Mouse (Mus musculus) limb, embryonic 13.5 days (tissue): ENCODE measurements around the gene 4930503B20Rik. TPM values are rescaled to one million over a fixed set of nuclear protein-coding genes. Genes with fewer than 3 reads are reported as not detected.

Experiments used
- ATAC-seq: fragments of 200-750 bp; cut with Nextera tagmentation; 2 replicates; pipeline ENCODE4 v1.8.0; 2017; ENCODE audit warnings: low read depth, moderate number of reproducible peaks, moderate TSS enrichment; ENCODE audit not compliant: low FRiP score
- H3K27ac ChIP-seq: fragments of 300-500 bp; sonication (generic); 2 replicates; pipeline ENCODE4 v1.5.1; 2015; ENCODE audit warnings: inconsistent platforms, mild to moderate bottlenecking, moderate library complexity
- H3K27me3 ChIP-seq: fragments of 300-500 bp; sonication (generic); 2 replicates; pipeline ENCODE4 v1.6.1; 2015; ENCODE audit warnings: mild to moderate bottlenecking, inconsistent platforms
- H3K36me3 ChIP-seq: fragments of 300-500 bp; sonication (generic); 2 replicates; pipeline ENCODE4 v1.6.1; 2015; ENCODE audit warnings: inconsistent platforms, mild to moderate bottlenecking, moderate library complexity
- H3K4me1 ChIP-seq: fragments of 300-500 bp; sonication (generic); 2 replicates; pipeline ENCODE4 v1.6.1; 2015; ENCODE audit warnings: inconsistent platforms
- H3K4me2 ChIP-seq: fragments of 300-500 bp; sonication (generic); replicated peaks from 2 replicates; pipeline ENCODE4 v1.6.1; 2015; ENCODE audit warnings: inconsistent platforms, mild to moderate bottlenecking, moderate library complexity
- H3K4me3 ChIP-seq: fragments of 300-500 bp; sonication (generic); 2 replicates; pipeline ENCODE4 v1.5.1; 2015; ENCODE audit warnings: moderate library complexity, mild to moderate bottlenecking, inconsistent platforms
- H3K9ac ChIP-seq: fragments of 300-500 bp; sonication (generic); 2 replicates; pipeline ENCODE4 v1.6.1; 2015; ENCODE audit warnings: mild to moderate bottlenecking, inconsistent platforms
- H3K9me3 ChIP-seq: fragments of 300-500 bp; sonication (generic); 2 replicates; pipeline ENCODE4 v1.6.1; 2016; ENCODE audit warnings: inconsistent platforms
- WGBS: fragments of 180-500 bp; shearing (Covaris S2); methylation state at CpG from one replicate; pipeline ENCODE4 v1.1.7; 2015; 5-methylcytosine and 5-hydroxymethylcytosine counted together
- polyA plus RNA-seq: library from polyadenylated mRNA; unstranded; fragments of >200 nt; fragmentation: Nextera tagmentation; extraction: Ambion mirVana; gene quantifications from 2 replicates; pipeline ENCODE4 v1.2.1, GENCODE M21; 2015

Gene 4930503B20Rik
- polyA plus RNA-seq, 1 experiment from 2014 or later, result not detected

DNA sequence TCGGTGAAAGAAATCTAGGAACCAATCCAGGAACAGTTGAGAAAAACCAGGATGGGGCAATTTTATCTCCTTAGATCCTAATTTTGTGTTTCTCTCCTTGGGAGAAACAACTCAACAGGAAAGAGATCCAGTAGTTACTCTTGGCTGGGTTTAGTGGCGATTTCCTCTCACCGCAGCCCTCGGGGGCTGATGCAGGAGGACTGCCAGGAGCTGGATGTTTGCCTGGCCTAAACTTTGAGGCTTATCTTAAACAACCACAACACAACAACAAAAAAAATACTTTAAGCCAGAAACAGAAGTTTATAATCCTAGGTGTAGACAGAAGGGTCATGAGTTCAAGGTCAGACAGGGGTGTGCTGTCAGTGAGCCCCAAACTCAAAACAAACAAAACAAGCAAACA lies 39.3 kb downstream of the 4930503B20Rik start:
- ATAC-seq, result no peak
- H3K9ac ChIP-seq, result no peak overlapping the region
- no peak overlapping the region for H3K27ac ChIP-seq
- H3K4me3 ChIP-seq, result no peak overlapping the region
- no peaks in the 10 kb centered on the region for H3K9me3 ChIP-seq
- 79% methylated on average over 4 of the region's 4 CpGs for WGBS
- H3K4me2 ChIP-seq, result no peak overlapping the region
- H3K4me1 ChIP-seq, result no peaks in the 10 kb centered on the region
- H3K27me3 ChIP-seq, result no peaks in the 10 kb centered on the region
- H3K36me3 ChIP-seq, result no peaks in the 10 kb centered on the region

GRCm38 (mm10) chr3:146611261-146611660 lies 39.9 kb downstream of the 4930503B20Rik start:
- H3K27ac ChIP-seq, result no peak overlapping the region
- no peaks in the 10 kb centered on the region for H3K36me3 ChIP-seq
- no peaks in the 10 kb centered on the region for H3K4me1 ChIP-seq
- no peak for ATAC-seq
- no peaks in the 10 kb centered on the region for H3K27me3 ChIP-seq
- H3K4me3 ChIP-seq, result no peak overlapping the region
- no peaks in the 10 kb centered on the region for H3K9me3 ChIP-seq
- 85% methylated on average over 4 of the region's 4 CpGs for WGBS
- no peak overlapping the region for H3K9ac ChIP-seq
- no peak overlapping the region for H3K4me2 ChIP-seq

DNA sequence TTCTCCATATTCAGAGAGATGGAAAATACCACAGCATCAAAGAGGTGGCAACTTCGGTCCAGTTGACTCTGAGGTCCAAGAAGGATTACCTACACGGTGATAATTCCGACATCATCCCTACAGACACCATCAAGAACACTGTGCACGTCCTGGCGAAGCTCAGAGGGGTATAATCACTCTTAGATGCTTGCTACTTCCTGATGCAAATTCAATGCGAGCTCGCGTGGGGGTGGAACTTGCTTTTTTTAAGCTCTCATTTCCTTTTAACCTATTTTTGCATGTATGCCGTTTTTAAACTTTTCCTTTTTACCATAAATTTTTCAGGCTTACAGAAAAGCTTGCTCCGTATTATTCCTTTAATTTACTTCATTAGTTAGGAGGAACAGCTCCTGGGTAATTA lies 40.8 kb downstream of the 4930503B20Rik start:
- H3K36me3 ChIP-seq, result no peaks in the 10 kb centered on the region
- no peak overlapping the region for H3K27ac ChIP-seq
- H3K9me3 ChIP-seq, result no peaks in the 10 kb centered on the region
- no peak overlapping the region for H3K4me3 ChIP-seq
- ATAC-seq, result no peak
- H3K4me1 ChIP-seq, result no peaks in the 10 kb centered on the region
- H3K9ac ChIP-seq, result no peak overlapping the region
- WGBS, result 78% methylated on average over 10 of the region's 10 CpGs
- H3K27me3 ChIP-seq, result no peaks in the 10 kb centered on the region
- H3K4me2 ChIP-seq, result no peak overlapping the region

GRCm38 (mm10) chr3:146607368-146607767 lies 43.7 kb downstream of the 4930503B20Rik start:
- H3K27me3 ChIP-seq, result no peaks in the 10 kb centered on the region
- H3K27ac ChIP-seq, result no peak overlapping the region
- H3K36me3 ChIP-seq, result no peaks in the 10 kb centered on the region
- ATAC-seq, result no peak
- H3K4me2 ChIP-seq, result no peak overlapping the region
- no peak overlapping the region for H3K4me3 ChIP-seq
- no peaks in the 10 kb centered on the region for H3K4me1 ChIP-seq
- no peak overlapping the region for H3K9ac ChIP-seq
- WGBS, result 35% methylated on average over 1 of the region's 1 CpGs
- H3K9me3 ChIP-seq, result no peaks in the 10 kb centered on the region

- Histone ChIP-seq H3K27me3 (no peaks in the 10 kb centered on the region), H3K4me1 (no peaks in the 10 kb centered on the region), H3K4me3 (no peak overlapping the region), H3K27ac (no peak overlapping the region), H3K4me2 (no peak overlapping the region), H3K9me3 (no peaks in the 10 kb centered on the region), H3K9ac (no peak overlapping the region), H3K36me3 (no peaks in the 10 kb centered on the region)
- WGBS, result 80% methylated on average over 9 of the region's 9 CpGs
- no peak for ATAC-seq
These were observed 46.5 kb downstream of the 4930503B20Rik start for GRCm38 (mm10) chr3:146604647-146605046.

- no peaks in the 10 kb centered on the region for H3K27me3 ChIP-seq
- 92% methylated on average over 3 of the region's 3 CpGs for WGBS
- no peaks in the 10 kb centered on the region for H3K9me3 ChIP-seq
- H3K9ac ChIP-seq, result no peak overlapping the region
- H3K4me3 ChIP-seq, result no peak overlapping the region
- H3K4me1 ChIP-seq, result no peaks in the 10 kb centered on the region
- no peak for ATAC-seq
- H3K4me2 ChIP-seq, result no peak overlapping the region
- no peaks in the 10 kb centered on the region for H3K36me3 ChIP-seq
- H3K27ac ChIP-seq, result no peak overlapping the region
These were observed 48.6 kb downstream of the 4930503B20Rik start for GRCm38 (mm10) chr3:146602531-146602930.

- H3K36me3 ChIP-seq, result no peaks in the 10 kb centered on the region
- H3K4me1 ChIP-seq, result no peaks in the 10 kb centered on the region
- H3K9me3 ChIP-seq, result no peaks in the 10 kb centered on the region
- no peak for ATAC-seq
- H3K4me3 ChIP-seq, result no peak overlapping the region
- no peak overlapping the region for H3K27ac ChIP-seq
- no peak overlapping the region for H3K4me2 ChIP-seq
- H3K9ac ChIP-seq, result no peak overlapping the region
- 94% methylated on average over 2 of the region's 2 CpGs for WGBS
- no peaks in the 10 kb centered on the region for H3K27me3 ChIP-seq
These were observed 49.9 kb downstream of the 4930503B20Rik start for GRCm38 (mm10) chr3:146601205-146601604.

DNA sequence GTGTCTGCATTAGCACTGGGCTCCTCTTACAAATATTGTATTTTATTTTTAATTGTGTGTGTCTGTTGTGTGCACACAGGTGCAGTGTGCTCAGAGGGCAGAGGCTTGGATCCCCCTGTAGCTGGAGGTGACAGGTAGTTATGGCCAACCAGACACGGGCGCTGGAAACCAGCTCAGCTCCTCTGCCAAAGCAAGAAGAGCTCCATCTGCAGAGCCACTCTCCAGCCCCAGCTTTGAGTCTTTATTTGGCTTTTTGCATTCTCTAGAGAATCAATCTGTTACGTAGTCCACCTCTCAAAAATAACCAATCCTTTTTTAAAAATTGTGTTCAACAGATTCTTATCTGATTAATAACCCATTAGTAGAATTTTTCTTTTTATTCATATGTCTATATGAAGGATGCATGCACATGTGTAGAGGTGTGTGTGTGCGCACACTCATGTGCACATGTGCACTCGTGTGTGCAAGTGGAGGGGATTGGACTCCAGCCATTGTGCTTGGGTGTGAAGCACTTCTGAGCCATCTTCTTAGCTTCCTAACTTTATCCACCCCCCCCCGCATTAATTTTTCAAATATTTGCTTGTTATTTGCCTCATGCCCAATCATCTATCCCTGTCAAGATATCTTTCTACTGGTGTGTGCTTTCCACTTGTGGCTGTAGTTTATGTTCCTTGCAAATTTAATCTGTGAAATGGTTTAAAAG lies 51.8 kb downstream of the 4930503B20Rik start:
- H3K9me3 ChIP-seq, result no peaks in the 10 kb centered on the region
- no peaks in the 10 kb centered on the region for H3K4me1 ChIP-seq

GRCm38 (mm10) chr3:146598411-146598810 lies 52.7 kb downstream of the 4930503B20Rik start:
- Histone ChIP-seq H3K27me3 (no peaks in the 10 kb centered on the region), H3K36me3 (no peaks in the 10 kb centered on the region), H3K9ac (no peak overlapping the region), H3K9me3 (no peaks in the 10 kb centered on the region), H3K4me3 (no peak overlapping the region), H3K4me1 (no peaks in the 10 kb centered on the region), H3K27ac (no peak overlapping the region), H3K4me2 (no peak overlapping the region)
- ATAC-seq, result no peak
- 65% methylated on average over 6 of the region's 6 CpGs for whole genome bisulfite sequencing

More for the DNA sequence above, 51.8 kb downstream of the 4930503B20Rik start:
- no peak overlapping the region for H3K9ac ChIP-seq
- H3K27me3 ChIP-seq, result no peaks in the 10 kb centered on the region
- H3K4me2 ChIP-seq, result no peak overlapping the region
- WGBS, result 83% methylated on average over 6 of the region's 6 CpGs
- H3K27ac ChIP-seq, result no peak overlapping the region
- no peaks in the 10 kb centered on the region for H3K36me3 ChIP-seq
- no peak overlapping the region for H3K4me3 ChIP-seq
- ATAC-seq, result no peak

- no peak for ATAC-seq
- no peak overlapping the region for H3K4me3 ChIP-seq
- H3K9ac ChIP-seq, result no peak overlapping the region
- no peaks in the 10 kb centered on the region for H3K27me3 ChIP-seq
- H3K9me3 ChIP-seq, result no peaks in the 10 kb centered on the region
- WGBS, result 87% methylated on average over 7 of the region's 7 CpGs
- H3K4me1 ChIP-seq, result no peaks in the 10 kb centered on the region
- H3K4me2 ChIP-seq, result no peak overlapping the region
- no peak overlapping the region for H3K27ac ChIP-seq
- H3K36me3 ChIP-seq, result no peaks in the 10 kb centered on the region
These were observed 54.3 kb downstream of the 4930503B20Rik start for GRCm38 (mm10) chr3:146596864-146597263.

DNA sequence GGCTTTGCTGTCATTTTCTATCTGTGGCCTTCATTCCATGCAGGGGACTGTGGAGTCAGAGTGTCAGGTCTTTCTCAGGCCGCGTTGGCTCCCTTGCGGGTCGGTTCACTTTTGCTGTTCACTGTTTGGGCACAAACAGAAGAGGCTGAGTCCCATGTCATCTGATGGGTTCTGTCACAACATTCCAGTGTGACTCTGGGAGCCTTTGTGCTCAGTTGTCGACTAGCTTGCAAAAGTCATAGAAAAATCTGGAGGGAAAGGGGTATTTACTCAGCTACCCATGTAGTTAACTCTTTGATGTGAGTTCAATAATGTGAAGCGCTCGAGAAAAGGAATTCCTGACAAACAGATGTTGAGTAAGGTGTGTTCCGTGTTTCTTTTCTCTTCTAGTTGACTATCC lies 54.7 kb downstream of the 4930503B20Rik start:
- 84% methylated on average over 8 of the region's 8 CpGs for WGBS
- Histone ChIP-seq H3K36me3 (no peaks in the 10 kb centered on the region), H3K9me3 (no peaks in the 10 kb centered on the region), H3K9ac (no peak overlapping the region), H3K4me1 (no peaks in the 10 kb centered on the region), H3K4me2 (no peak overlapping the region), H3K4me3 (no peak overlapping the region), H3K27me3 (no peaks in the 10 kb centered on the region), H3K27ac (no peak overlapping the region)
- ATAC-seq, result no peak

DNA sequence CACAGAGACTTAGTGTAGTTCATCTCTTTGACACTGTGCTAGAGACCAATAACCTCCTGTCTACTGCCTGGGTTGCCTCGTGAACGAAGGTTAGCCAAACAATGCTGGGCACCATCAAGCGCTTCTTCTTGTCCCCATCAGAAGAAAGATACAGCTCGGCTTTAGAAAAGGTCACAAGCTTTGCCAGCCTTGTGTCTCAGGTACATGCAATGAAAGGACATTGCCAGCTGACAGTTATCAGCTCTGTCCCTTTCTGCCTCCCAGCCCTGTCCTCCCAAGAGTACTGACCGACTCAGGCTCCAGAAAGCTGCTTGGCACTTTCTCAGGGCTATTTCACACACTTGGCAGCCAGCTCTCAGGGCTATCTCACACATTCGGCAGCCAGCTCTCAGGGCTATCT lies 55.7 kb downstream of the 4930503B20Rik start:
- no peak overlapping the region for H3K4me3 ChIP-seq
- 87% methylated on average over 6 of the region's 6 CpGs for WGBS
- no peak overlapping the region for H3K27ac ChIP-seq
- no peaks in the 10 kb centered on the region for H3K27me3 ChIP-seq
- ATAC-seq, result no peak
- H3K9me3 ChIP-seq, result no peaks in the 10 kb centered on the region
- no peaks in the 10 kb centered on the region for H3K4me1 ChIP-seq
- no peak overlapping the region for H3K4me2 ChIP-seq
- no peak overlapping the region for H3K9ac ChIP-seq
- no peaks in the 10 kb centered on the region for H3K36me3 ChIP-seq
